Mouse (Mus musculus): ENCODE measurements at regions not wholly inside any gene's neighbourhood (a gene's known extent, or its start where the extent isn't known, plus 50 kb on each side); places are given as distances from the start of the nearest gene placed in this dataset.

GRCm38 (mm10) chr14:64556042-64556441 lies 452.0 kb downstream of the Prss52 start:
- TF ChIP-seq GATA1 (IDR thresholded peaks at IDR 0.05; ENCODE audit: low read length) (no peak), TAL1 (IDR thresholded peaks at IDR 0.05; ENCODE audit: low read length) (no peak)

Measured in erythroblast, embryonic 14.5 days (primary cell).